Mouse (Mus musculus): ENCODE measurements around the gene Adamts9.

Gene Adamts9

DNA sequence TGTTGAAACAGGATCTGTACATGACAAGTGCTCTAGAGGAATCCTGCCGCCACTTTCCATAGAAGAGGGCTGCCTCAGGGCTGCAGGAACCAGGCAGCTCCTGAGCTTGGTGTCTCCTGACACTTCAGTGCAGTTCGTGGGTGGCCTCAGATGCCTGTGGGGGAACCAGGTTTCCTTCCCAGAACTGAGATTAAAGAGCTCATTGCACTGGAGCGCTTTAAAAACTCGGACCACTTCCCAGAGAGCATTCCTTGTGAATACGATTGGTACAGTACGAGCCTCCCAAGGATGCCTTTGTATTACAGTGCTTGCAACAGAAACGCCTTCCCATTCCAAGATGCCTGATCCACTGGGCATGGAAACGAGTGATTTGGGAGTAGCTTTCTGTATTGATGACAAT is 18.8 kb downstream of the Adamts9 start:
- DNase-seq (ENCODE audit: low spot score in 2 of 2): no peak

DNA sequence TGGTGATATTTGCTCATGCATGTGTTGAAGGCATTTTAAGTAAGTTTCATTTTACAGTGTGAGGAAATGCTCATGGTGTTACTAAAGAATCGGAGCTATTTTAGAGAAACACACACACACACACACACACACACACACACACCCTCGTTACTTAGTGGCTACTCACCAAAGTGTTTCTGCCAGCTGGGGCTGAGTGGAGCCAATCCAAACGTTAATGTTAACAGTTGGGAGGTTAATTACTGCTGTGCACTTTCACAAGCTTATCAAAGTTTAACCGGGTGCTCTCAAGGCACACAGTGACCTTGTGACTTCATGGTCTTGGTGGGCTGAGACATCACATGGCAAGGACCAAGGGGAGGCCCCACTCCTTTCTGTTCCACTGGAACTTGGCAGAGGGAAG is 21.4 kb downstream of the Adamts9 start:
- DNase-seq (ENCODE audit: low spot score in 2 of 2): no peak

DNA sequence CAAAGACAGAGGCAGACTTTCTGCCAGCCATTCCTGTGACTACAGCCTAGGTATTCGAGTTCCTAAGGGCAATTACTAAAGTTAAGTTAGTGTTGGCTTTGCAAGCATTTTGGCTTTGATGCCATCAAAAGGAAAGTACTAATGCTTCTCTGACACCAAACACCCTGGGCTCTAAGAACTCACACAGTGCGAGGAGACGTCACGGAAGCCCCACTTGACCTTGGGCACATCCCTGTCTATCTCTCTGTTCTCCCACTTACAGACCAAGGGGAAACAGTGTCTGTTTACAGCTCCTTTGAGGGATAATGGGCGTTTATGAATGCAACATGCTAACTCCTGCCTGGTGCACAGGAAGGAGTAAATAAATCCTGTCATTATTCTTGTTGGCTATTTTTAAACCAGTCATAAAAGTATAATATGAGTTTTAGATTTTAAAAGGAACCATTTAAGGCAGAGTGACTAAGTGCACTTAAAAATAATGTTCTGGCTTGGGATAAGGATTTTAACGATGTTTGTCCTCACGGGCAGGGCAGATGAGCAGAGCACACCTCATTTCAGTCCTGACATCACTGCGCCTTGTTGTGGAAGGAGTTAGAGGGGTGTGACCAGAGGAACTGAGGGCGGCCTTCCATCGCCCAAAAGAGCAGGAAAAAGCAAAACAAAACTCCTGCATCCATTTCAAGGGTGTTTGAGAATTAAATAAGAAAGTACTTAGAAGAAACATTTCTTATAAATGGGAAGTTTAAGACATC is 22.2 kb downstream of the Adamts9 start:
- no peak for DNase-seq (ENCODE audit: low spot score in 2 of 2)

DNA sequence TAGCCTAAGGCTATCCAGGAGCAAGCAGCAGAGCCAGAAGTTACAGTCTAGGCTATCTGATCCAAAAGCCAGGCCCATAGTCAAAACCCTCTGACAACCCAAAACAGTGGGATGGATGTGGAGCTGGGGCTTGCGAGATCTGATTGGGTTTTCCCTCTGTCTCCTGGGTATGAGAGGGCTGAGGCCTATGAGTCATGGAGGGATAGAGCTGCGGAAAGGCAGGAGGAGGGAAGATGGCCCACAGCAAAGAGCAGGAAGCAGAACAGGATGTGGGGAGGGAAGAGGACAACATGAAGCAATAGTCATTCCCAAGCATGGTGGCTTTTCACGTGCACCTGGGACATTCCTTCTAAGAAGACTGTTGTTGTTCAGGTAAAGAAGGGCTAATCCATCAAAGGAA is 32.7 kb downstream of the Adamts9 start:
- no peak for DNase-seq (ENCODE audit: low spot score in 2 of 2)

DNA sequence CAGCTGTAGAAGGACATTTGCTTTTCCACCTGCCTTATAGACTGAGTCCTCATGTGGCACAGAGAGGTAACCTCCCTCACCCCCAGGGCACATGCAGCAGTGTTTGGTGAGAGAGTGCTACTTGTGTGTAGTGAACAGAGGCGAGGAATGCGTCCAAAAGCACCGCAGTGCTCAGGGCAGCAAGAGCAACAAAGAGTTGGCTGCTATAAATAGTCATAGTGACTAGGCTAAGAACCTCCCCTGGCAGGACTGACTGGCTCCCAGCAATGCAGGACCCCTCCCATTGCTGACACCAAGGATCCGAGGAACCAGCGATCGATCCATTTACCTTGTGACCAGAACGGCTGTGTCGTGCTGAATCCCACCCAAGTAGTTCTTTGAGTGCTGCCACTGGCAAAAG is 33.9 kb downstream of the Adamts9 start:
- no peak for DNase-seq (ENCODE audit: low spot score in 2 of 2)

DNA sequence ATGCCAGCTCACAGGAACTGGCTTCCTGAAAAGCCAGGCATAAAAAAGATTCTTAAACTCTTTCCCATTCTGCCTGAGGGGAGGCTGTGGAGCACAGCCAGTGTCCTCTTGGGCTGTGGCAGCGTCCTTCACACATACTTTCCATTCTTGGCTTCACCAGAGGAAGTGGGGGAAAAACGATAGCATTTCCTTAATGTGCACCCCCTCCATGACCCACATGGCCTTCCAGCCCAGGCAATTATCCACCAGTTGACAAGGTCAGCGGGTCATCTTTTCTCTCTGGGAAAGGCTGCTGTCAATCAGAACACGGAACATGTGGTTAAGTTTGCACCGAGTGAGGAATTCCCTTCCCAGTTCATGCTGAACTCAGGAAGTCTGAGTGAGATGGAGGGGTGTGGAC is 37.4 kb downstream of the Adamts9 start:
- DNase-seq (ENCODE audit: low spot score in 2 of 2): no peak

DNA sequence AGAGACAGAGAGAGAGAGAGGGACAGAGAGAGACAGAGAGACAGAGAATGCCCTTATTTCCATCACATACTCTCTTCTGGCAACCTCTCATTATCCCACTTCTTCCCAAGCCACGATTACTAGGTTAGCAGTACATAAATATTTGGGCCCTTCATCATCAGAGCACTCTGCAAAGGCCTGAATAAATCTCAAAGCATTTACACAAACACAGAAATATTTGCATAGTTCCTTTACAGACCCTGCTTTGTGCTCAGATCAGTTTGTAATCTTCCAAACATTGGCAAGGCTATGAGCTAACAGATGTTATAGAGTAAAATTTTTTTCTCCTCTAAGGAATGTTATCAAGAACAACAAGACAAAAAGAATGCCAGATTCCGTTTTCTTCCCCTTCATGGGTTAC is 38.8 kb downstream of the Adamts9 start:
- no peak for DNase-seq (ENCODE audit: low spot score in 2 of 2)

DNA sequence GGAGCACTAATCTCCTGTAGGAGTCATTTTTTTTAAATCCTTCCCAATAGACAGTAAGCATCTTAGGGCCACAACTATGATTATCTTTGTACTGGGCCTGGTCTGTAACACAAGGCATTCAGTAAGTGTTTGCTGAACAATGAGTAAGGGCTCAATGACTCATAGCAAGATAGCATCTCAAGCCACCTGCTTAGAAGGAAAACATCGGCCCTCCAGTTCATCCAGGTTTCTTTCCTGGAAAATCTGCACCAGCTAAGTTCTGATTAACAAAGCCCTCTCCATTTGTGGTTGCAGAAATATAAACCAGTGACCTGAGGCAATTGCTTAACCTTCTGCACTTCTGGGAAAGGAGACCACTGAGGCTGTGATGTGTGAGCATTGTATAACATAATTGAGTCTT is 39.3 kb downstream of the Adamts9 start:
- no peak for DNase-seq (ENCODE audit: low spot score in 2 of 2)

DNA sequence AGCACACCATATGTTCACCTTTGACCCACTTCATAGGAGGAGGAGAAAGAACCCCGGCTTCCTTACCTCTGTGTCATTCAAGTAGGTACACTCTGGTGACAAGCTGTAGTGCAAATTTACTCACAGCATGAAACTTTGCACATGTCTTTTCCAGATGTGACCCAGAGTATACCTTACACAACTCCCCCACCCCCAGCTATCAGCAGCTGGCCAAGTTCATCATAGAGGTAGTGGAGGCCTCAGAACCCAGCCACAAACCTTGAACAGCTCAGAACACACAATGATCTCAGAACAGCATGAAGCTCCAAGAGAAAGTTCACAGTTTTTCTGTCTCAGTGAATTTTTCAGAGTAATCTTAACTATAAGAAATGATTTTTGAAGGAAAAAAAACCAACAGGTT is 51.8 kb downstream of the Adamts9 start:
- DNase-seq (ENCODE audit: low spot score in 2 of 2): no peak

DNA sequence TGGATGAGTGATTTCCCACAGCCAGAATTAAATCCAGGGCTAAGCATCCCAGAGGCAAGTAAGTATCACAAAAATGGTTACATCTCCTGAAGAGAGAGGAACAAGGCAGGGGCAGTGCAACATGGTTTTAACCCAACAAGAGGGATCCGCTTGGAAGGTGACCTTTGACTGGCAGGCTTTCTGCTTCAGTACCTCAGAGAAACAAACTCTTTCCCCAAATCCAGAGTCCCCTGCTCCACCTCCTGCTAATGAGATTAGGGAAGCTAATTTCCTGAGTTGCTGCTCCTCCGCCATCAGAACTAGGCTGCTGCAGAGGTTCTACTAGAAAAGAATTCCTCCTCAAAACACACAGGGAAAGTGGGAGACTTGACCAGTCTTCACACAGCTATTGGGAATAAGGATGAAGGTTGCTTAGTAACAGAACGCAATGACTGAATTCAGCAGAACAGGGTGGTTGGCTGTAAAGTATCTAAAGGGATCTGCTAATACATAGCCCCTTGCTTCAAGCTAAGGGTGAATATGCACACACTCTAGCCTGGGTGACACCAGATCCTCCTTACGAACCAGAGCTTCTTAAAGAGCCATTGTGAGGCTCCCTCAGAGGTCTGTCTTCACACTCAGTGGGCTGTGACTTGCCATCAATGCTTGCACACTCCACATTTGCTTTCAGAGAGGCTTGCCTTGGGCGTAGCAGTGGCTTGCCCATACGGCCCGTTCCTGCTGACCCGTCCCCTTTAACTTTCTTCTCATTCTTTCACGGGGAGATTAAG is 60.0 kb downstream of the Adamts9 start:
- no peak for DNase-seq (ENCODE audit: low spot score in 2 of 2)

DNA sequence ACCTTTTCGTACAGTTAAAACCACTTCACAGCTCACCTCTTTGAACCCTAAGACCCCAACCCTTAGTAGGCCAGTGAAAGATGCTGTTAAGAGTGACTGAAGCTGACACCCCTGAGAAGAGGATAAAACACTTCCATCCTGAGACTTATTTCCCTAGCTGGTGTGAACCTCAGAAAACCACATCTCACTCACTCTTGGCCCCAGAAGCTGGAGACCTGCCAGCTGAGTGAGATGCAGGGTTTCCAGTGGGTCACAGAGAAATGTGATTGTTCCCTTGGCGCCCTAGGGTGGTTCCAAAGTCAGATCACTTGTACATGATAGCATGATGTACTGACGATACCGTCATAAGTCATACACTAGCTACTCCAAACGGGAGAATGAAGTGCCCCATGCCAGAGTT is 60.8 kb downstream of the Adamts9 start:
- DNase-seq (ENCODE audit: low spot score in 2 of 2): no peak

DNA sequence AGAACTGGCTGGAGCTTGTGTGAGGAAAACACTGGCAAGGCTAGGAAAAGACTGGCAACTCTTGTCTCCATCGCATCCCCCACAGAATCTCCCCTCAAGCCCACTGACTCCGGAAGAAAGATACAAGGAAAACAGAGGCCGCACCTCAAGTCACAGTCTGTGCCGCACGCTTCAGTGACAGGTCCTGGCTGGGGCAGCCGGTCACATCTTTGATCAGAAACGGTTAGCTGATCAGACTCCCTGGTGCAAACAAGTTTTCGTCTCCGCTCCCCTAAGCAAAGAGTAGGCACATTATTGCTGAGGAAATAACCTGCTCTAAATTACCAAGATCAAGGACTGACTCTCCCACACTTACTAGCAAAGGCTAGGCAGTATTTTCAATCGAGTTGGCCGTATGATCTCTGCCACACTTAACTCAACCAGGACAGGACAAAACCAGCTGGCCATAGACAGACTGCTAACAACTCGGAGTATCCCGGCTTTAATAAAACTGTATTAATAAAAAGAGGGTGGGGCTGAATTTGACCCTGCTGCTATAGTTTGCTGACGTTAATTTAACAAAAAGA is 63.5 kb downstream of the Adamts9 start:
- DNase-seq (ENCODE audit: low spot score in 2 of 2): no peak

DNA sequence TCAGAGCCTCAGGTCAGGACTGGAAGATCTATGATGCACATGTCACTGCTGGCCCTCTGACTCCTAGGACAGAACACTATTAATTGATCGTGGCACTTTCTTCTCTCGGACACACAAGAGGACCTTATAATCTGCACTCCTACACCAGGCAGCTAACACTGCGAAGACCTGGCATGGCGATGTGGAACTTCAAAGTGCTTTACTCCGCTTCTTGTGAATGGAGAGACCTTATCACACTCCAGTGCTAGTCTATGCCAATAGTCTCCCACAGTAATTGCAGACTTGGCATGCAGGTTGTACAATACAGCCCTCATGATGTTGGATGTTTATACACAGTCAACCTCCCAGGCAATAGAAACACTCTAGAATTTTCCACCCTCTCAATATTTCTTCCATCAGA is 64.5 kb downstream of the Adamts9 start:
- DNase-seq (ENCODE audit: low spot score in 2 of 2): no peak

DNA sequence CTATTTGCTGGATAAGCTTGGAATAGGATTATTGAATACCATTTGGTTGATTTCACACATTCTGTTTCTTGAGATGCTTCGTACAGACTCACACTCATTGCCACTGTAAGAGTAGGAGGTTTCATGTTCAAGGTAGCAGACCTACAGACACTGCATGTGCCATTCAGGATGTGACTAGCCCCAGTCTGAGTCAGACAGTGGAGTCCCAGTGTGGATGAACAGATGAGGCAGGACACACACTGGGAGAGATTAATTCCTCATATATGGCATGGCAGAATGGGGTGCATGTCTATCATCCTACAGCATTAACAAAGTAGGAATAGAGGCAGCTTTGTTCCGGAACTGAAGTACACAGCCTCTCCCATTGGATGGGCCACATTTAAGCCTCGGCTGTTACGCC is 66.1 kb downstream of the Adamts9 start:
- DNase-seq (ENCODE audit: low spot score in 2 of 2): no peak

DNA sequence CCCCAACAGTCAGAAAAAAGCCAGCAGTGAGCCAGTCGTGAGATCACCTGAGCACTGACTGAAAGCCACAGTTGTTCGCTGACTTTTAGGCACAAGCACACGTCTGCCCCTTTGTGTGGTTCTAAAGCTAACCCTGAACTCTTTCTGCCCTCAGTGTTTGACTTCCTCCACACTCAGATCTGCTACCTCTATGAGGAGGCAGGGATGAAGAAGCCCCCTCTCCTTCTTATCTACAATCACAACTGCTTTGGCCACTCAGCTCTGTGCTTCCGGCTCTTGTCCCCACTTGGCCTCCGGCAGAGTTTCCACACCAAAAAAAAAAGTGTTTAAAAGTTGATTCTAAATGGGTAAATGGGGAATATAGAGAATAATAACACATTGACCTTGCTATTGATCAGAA is 67.2 kb downstream of the Adamts9 start:
- DNase-seq (ENCODE audit: low spot score in 2 of 2): no peak

DNA sequence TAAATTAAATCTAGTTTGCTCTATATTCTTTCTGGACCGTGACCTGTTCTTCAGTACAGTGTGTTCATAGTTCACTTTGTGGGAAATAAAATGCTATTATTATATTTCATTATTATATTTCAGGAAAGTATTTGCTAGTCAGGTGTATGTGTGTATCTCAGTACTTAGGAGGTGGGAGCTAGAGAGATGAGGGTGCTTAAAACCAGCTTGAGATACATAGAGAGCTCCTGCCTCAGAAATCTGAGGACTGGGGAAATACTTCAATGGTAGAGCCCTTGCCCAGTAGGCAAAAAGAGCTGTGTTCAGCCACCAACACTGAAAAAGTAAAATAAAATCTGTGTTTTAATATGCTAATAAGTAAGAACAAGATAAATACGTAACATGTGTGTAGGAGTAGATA is 68.0 kb downstream of the Adamts9 start:
- DNase-seq (ENCODE audit: low spot score in 2 of 2): no peak

DNA sequence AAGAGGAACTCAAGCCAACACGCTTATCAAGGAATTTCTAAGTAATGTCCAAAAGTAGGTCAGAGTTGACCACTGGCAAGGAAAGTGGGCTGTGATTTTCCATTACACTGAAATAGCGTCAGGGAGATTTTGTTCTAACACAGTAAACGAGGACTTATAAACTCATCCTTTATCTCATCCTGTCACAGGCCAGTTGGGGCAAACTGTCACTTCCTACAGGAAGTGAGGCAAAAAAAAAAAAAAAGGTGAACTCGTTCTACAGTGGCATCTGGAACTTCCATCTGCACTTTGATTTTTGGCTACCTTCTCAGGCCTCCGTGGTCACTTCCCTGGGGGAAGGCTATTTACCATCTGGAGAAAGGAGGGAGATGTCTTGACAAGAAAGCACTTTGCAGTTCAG is 68.4 kb downstream of the Adamts9 start:
- DNase-seq (ENCODE audit: low spot score in 2 of 2): no peak

DNA sequence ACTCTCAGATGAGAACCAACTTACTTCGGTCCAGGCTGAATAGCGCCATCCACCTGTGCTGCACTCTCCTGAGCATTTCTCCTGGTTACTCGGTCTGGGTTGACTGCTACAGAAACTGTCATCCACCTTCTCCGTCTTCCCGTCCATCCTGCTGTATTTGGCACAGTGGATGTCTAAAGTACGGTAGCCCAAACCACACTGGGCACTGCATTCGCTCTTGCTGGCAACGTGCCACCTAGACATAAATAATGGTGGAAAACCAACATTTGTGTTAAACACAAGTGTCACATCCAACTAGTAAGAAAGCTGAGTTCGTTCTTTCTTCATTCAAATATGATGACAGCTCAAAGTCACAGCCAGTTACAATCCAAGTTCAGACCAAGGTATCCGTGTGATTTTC is 70.5 kb downstream of the Adamts9 start:
- DNase-seq (ENCODE audit: low spot score in 2 of 2): no peak

DNA sequence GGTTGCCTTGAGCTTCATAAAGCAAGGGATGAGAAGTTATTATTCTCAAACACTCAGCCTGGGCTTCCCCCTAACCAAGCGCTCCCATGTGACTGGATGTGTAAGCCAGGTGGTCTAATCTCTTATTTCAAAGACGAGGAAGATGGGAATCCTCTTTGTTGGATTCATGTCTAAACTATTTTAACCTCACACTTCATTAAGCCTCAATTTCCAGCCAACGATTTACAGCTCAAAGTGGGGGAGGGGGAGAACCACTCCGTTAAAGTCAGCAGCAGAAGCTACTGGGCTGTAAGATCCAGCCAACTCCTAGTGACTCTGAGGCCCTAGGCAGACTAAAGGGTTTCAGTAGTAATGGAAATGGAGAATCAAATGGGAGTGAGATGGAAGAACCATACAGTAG is 71.5 kb downstream of the Adamts9 start:
- no peak for DNase-seq (ENCODE audit: low spot score in 2 of 2)

DNA sequence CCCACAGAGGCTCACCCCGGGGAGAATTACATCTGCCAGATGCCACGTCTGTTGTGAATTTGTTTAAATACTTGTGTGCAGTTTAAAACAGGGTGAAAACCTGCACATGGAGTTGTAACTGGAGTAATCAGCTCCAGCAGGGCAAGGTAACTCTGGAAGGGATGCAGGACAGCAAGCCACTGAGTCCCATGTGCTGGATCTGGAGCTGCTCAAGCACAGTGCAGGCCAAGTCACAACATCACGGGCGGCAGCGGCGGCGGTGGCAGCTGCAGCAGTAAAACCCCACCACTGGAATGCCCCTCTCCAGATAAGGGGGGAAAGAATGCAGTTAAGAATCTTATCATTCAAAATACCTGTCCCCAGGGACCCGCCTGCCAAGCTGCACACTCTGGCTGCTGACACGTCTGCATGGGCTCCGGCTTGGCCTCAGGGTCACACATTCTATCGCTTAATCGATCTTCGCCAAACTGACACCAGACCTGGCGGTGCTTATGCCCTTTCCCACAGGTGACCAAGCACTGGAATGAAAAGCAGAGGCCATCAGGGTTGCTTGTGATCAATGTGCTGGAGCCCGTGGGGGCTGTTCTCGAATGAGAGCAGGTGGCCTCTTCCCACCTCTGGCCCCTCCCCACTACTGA is 73.6 kb downstream of the Adamts9 start:
- peak in 1 of 2 experiments; percentile 2 for DNase-seq (ENCODE audit: low spot score in 2 of 2)

DNA sequence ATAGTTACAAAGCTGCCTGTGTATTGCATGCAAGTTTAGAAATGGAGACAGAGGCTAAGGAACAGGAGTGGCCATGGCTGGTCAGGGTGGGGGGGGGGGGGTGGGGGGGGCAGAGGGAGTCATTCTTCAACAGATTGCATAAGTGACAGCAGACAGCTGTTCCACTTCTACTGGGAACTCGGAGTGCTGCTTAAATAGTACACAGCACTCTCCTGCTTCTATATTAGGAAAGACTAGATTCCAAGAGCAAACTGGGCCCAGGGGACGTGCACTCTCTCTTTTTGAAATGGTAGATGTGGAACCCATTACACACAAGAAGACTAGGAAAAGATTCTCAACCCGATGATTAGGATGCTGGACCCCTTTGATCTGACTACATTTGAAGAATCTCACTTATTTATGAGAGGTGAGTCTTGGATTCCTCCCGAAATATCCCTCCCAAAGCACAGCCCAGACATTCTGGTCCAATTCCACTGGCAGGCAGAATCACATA is 74.2 kb downstream of the Adamts9 start, which contains the start of gene Gm15737:
TSS of gene Gm15737 (plus strand) at position 269 of the 493 bp plus-strand sequence.
- peak in 1 of 2 experiments; percentile 36 for DNase-seq (ENCODE audit: low spot score in 2 of 2)

DNA sequence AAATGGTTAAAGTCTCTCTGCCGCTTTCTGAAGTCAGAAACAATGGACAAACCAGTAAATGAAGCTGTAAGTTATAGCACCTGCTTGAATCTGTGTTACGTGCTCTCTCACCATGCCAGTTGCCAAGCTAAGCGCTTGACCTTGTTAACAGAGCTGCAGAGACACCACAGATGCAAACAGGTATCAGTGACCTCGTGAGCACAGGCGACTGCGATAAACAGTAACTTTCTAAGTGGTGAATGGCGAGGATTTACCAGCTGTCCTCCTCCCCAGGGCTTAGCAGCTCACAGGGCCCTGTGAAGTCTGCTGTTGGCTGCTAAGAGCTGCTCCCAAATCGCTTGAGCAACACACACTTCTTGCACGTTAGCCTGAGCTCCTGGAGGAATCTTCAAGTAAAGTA is 80.7 kb downstream of the Adamts9 start:
- DNase-seq (ENCODE audit: low spot score in 2 of 2): no peak
